Mouse (Mus musculus): ENCODE measurements around the gene Igfbp1.
A peak's percentile ranks its signal among the peaks of the same experiment; 100 is the strongest.

Igfbp1 gene

GRCm38 (mm10) chr11:7197491-7197941, at the start of gene Igfbp1:
Igfbp1 (plus strand) TSS chr11:7197782.
- DNase-seq = no peak

- peak; percentile 50 to 51 for DNase-seq
Observed at GRCm38 (mm10) chr11:7147945-7148344, 49.6 kb upstream of the Igfbp1 start.

- DNase-seq = no peak
Observed at GRCm38 (mm10) chr11:7149471-7149870, 48.1 kb upstream of the Igfbp1 start.

GRCm38 (mm10) chr11:7150511-7150910, 47.1 kb upstream of the Igfbp1 start:
- DNase-seq = peak; percentile 61 to 74

GRCm38 (mm10) chr11:7152371-7152770, 45.2 kb upstream of the Igfbp1 start:
- no peak for DNase-seq

- no peak for DNase-seq
Observed at GRCm38 (mm10) chr11:7153081-7153480, 44.5 kb upstream of the Igfbp1 start.

- DNase-seq = no peak
Observed at GRCm38 (mm10) chr11:7156427-7156826, 41.2 kb upstream of the Igfbp1 start.

- DNase-seq = no peak
Observed at GRCm38 (mm10) chr11:7158196-7158595, 39.4 kb upstream of the Igfbp1 start.

GRCm38 (mm10) chr11:7160146-7160545, 37.4 kb upstream of the Igfbp1 start:
- DNase-seq = peak; percentile 65 to 76

- DNase-seq = no peak
Observed at GRCm38 (mm10) chr11:7160637-7161101, 36.9 kb upstream of the Igfbp1 start.

GRCm38 (mm10) chr11:7161502-7162174, 35.9 kb upstream of the Igfbp1 start:
- peak in 1 of 2 experiments; percentile 61 for DNase-seq

- no peak for DNase-seq
Observed at GRCm38 (mm10) chr11:7164416-7164815, 33.2 kb upstream of the Igfbp1 start.

- peak; percentile 59 to 70 for DNase-seq
Observed at GRCm38 (mm10) chr11:7169645-7170044, 27.9 kb upstream of the Igfbp1 start.

GRCm38 (mm10) chr11:7173664-7174063, 23.9 kb upstream of the Igfbp1 start:
- no peak for DNase-seq

GRCm38 (mm10) chr11:7178724-7179123, 18.9 kb upstream of the Igfbp1 start:
- no peak for DNase-seq

- DNase-seq = no peak
Observed at GRCm38 (mm10) chr11:7179276-7179675, 18.3 kb upstream of the Igfbp1 start.

- no peak for DNase-seq
Observed at GRCm38 (mm10) chr11:7182409-7183042, 15.1 kb upstream of the Igfbp1 start.

GRCm38 (mm10) chr11:7184420-7184819, 13.2 kb upstream of the Igfbp1 start:
- no peak for DNase-seq

GRCm38 (mm10) chr11:7187472-7187871, 10.1 kb upstream of the Igfbp1 start:
- no peak for DNase-seq

- DNase-seq = no peak
Observed at GRCm38 (mm10) chr11:7188469-7188868, 9.1 kb upstream of the Igfbp1 start, which contains the start of gene Gm11985. Gm11985 (minus strand) TSS chr11:7188569.

- DNase-seq = no peak
Observed at GRCm38 (mm10) chr11:7192710-7193109, 4.9 kb upstream of the Igfbp1 start.

- no peak for DNase-seq
Observed at GRCm38 (mm10) chr11:7193134-7193533, 4.4 kb upstream of the Igfbp1 start.

- no peak for DNase-seq
Observed at GRCm38 (mm10) chr11:7194432-7195311, 2.9 kb upstream of the Igfbp1 start.
